Mouse (Mus musculus): ENCODE results near the gene Tulp1.

- TF ChIP-seq CTCF (IDR thresholded peaks at IDR 0.05; ENCODE audit: low read depth, low read length) (no peak), POLR2A (IDR thresholded peaks at IDR 0.05; ENCODE audit: extremely low read depth, insufficient read depth, low read length) (no peak)
Observed at GRCm38 (mm10) chr17:28406471-28406870, 41.4 kb upstream of the Tulp1 start.

All from liver, adult 2 months (tissue).